Mouse (Mus musculus): Measurements from ENCODE around the gene Zcchc10. TPM values are rescaled to one million over a fixed set of nuclear protein-coding genes. Genes with fewer than 3 reads are reported as not detected.
"Not testable (repeated sequence)": the region's sequence is repeated elsewhere in the genome, so short reads cannot be mapped to it uniquely, and the experiment has no call there.

Gene Zcchc10
- polyA plus RNA-seq, 1 experiment from 2014 or later = 18.6 TPM

- peak; percentile 75 for DNase-seq (ENCODE audit: low spot score)
- Histone ChIP-seq H3K27ac (replicated peaks; ENCODE audit: low read depth, low read length) (peak overlapping the region; percentile 75), H3K9me3 (ENCODE audit: control insufficient read depth, low read length) (no peaks in the 10 kb centered on the region), H3K36me3 (ENCODE audit: control insufficient read depth, insufficient read depth, low read length) (no peaks in the 10 kb centered on the region), H3K4me3 (ENCODE audit: low read depth, low read length) (no peak overlapping the region), H3K27me3 (replicated peaks; ENCODE audit: control insufficient read depth, insufficient read depth, low read length) (no peaks in the 10 kb centered on the region), H3K4me2 (ENCODE audit: low read depth, low read length) (no peak overlapping the region), H3K4me1 (ENCODE audit: control insufficient read depth, insufficient read depth, low read length) (peaks cover 18% of the 10 kb centered on the region), H3K9ac (ENCODE audit: low read depth, low read length) (0 out of 2 replicates have a peak overlapping the region, but pooled peaks have one; percentile 39)
- peak; percentile 87 for ATAC-seq (ENCODE audit: low read depth)
These were observed 16.1 kb upstream of the Zcchc10 start for GRCm38 (mm10) chr11:53308251-53308864.

- Histone ChIP-seq H3K4me2 (ENCODE audit: low read depth, low read length) (no peak overlapping the region), H3K27me3 (replicated peaks; ENCODE audit: control insufficient read depth, insufficient read depth, low read length) (no peaks in the 10 kb centered on the region), H3K27ac (replicated peaks; ENCODE audit: low read depth, low read length) (peak overlapping the region; percentile 75), H3K4me3 (ENCODE audit: low read depth, low read length) (no peak overlapping the region), H3K9ac (ENCODE audit: low read depth, low read length) (0 out of 2 replicates have a peak overlapping the region, but pooled peaks have one; percentile 39), H3K9me3 (ENCODE audit: control insufficient read depth, low read length) (no peaks in the 10 kb centered on the region), H3K36me3 (ENCODE audit: control insufficient read depth, insufficient read depth, low read length) (no peaks in the 10 kb centered on the region), H3K4me1 (ENCODE audit: control insufficient read depth, insufficient read depth, low read length) (peaks cover 18% of the 10 kb centered on the region)
- WGBS = 15% methylated on average over 2 of the region's 2 CpGs
- peak; percentile 95 for DNase-seq (ENCODE audit: low spot score)
- peak; percentile 93 for ATAC-seq (ENCODE audit: low read depth)
These were observed 15.6 kb upstream of the Zcchc10 start for GRCm38 (mm10) chr11:53308884-53309310.

DNA sequence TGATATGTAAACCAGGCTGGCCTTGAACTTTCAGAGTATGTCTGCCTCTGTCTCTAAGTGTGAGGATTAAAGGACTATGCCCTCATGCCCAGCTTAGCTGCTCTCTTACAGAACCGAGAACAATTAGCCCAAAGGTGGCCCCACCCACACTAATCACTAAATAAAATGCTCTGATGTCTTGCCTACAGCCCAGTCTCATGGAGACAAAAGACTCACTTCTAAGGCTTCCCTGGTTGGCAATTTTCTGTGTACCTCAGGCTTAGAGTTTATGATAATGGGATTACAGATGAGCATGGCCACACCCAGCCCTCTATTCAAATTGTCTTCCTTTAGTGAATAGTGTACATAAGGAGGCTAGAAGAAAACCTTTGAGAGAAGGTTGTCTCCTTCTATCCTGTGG is 13.1 kb upstream of the Zcchc10 start:
- Histone ChIP-seq H3K9me3 (ENCODE audit: control insufficient read depth, low read length) (no peaks in the 10 kb centered on the region), H3K4me2 (ENCODE audit: low read depth, low read length) (no peak overlapping the region), H3K27ac (replicated peaks; ENCODE audit: low read depth, low read length) (no peak overlapping the region), H3K9ac (ENCODE audit: low read depth, low read length) (no peak overlapping the region), H3K4me3 (ENCODE audit: low read depth, low read length) (no peak overlapping the region), H3K27me3 (replicated peaks; ENCODE audit: control insufficient read depth, insufficient read depth, low read length) (no peaks in the 10 kb centered on the region), H3K36me3 (ENCODE audit: control insufficient read depth, insufficient read depth, low read length) (no peaks in the 10 kb centered on the region), H3K4me1 (ENCODE audit: control insufficient read depth, insufficient read depth, low read length) (peaks cover 18% of the 10 kb centered on the region)
- ATAC-seq (ENCODE audit: low read depth) = no peak
- no peak for DNase-seq (ENCODE audit: low spot score)
- 38% methylated on average over 1 of the region's 1 CpGs for WGBS

GRCm38 (mm10) chr11:53312823-53313222 is 11.7 kb upstream of the Zcchc10 start:
- DNase-seq (ENCODE audit: low spot score); H3K36me3 ChIP-seq (ENCODE audit: control insufficient read depth, insufficient read depth, low read length); H3K4me3 ChIP-seq (ENCODE audit: low read depth, low read length); H3K9ac ChIP-seq (ENCODE audit: low read depth, low read length); H3K27ac ChIP-seq (replicated peaks; ENCODE audit: low read depth, low read length); H3K4me2 ChIP-seq (ENCODE audit: low read depth, low read length); ATAC-seq (ENCODE audit: low read depth); H3K27me3 ChIP-seq (replicated peaks; ENCODE audit: control insufficient read depth, insufficient read depth, low read length); H3K9me3 ChIP-seq (ENCODE audit: control insufficient read depth, low read length): not testable (repeated sequence)
- peaks cover 12% of the 10 kb centered on the region for H3K4me1 ChIP-seq (ENCODE audit: control insufficient read depth, insufficient read depth, low read length)
- WGBS = 75% methylated on average over 1 of the region's 1 CpGs

- Histone ChIP-seq H3K9me3 (ENCODE audit: control insufficient read depth, low read length) (no peaks in the 10 kb centered on the region), H3K27ac (replicated peaks; ENCODE audit: low read depth, low read length) (no peak overlapping the region), H3K4me1 (ENCODE audit: control insufficient read depth, insufficient read depth, low read length) (no peaks in the 10 kb centered on the region), H3K4me2 (ENCODE audit: low read depth, low read length) (no peak overlapping the region), H3K27me3 (replicated peaks; ENCODE audit: control insufficient read depth, insufficient read depth, low read length) (no peaks in the 10 kb centered on the region), H3K4me3 (ENCODE audit: low read depth, low read length) (no peak overlapping the region), H3K36me3 (ENCODE audit: control insufficient read depth, insufficient read depth, low read length) (no peaks in the 10 kb centered on the region), H3K9ac (ENCODE audit: low read depth, low read length) (no peak overlapping the region)
- 28% methylated on average over 1 of the region's 1 CpGs for WGBS
- ATAC-seq (ENCODE audit: low read depth) = no peak
- DNase-seq (ENCODE audit: low spot score) = no peak
These were observed 9.7 kb upstream of the Zcchc10 start for GRCm38 (mm10) chr11:53314770-53315173.

- Histone ChIP-seq H3K27me3 (replicated peaks; ENCODE audit: control insufficient read depth, insufficient read depth, low read length) (no peaks in the 10 kb centered on the region), H3K4me2 (ENCODE audit: low read depth, low read length) (no peak overlapping the region), H3K9me3 (ENCODE audit: control insufficient read depth, low read length) (no peaks in the 10 kb centered on the region), H3K4me1 (ENCODE audit: control insufficient read depth, insufficient read depth, low read length) (no peaks in the 10 kb centered on the region), H3K27ac (replicated peaks; ENCODE audit: low read depth, low read length) (no peak overlapping the region), H3K9ac (ENCODE audit: low read depth, low read length) (no peak overlapping the region), H3K36me3 (ENCODE audit: control insufficient read depth, insufficient read depth, low read length) (no peaks in the 10 kb centered on the region), H3K4me3 (ENCODE audit: low read depth, low read length) (no peak overlapping the region)
- 40% methylated on average over 6 of the region's 6 CpGs for whole genome bisulfite sequencing
- ATAC-seq (ENCODE audit: low read depth) (no peak), DNase-seq (ENCODE audit: low spot score) (peak; percentile 48)
These were observed 7.5 kb upstream of the Zcchc10 start for GRCm38 (mm10) chr11:53316996-53317395.

- no peak for DNase-seq (ENCODE audit: low spot score)
These were observed 6.4 kb upstream of the Zcchc10 start for GRCm38 (mm10) chr11:53318041-53318440.

DNA sequence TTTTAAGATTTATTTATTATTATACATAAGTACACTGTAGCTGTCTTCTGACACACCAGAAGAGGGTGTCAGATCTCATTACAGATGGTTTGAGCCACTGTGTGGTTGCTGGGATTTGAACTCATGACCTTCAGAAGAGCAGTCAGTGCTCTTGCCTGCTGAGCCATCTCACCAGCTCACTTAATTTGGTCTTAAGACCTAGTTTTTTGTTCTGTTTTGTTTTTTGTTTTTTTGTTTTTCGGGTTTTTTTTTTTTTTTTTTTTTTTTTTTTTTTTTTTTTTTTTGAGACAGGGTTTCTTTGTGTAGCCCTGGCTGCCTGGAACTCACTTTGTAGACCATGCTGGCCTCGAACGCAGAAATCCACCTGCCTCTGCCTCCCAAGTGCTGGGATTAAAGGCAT is 5.9 kb upstream of the Zcchc10 start:
- WGBS = 91% methylated on average over 3 of the region's 3 CpGs
- ATAC-seq (ENCODE audit: low read depth); H3K36me3 ChIP-seq (ENCODE audit: control insufficient read depth, insufficient read depth, low read length); H3K27ac ChIP-seq (replicated peaks; ENCODE audit: low read depth, low read length); H3K4me1 ChIP-seq (ENCODE audit: control insufficient read depth, insufficient read depth, low read length); H3K9ac ChIP-seq (ENCODE audit: low read depth, low read length); H3K27me3 ChIP-seq (replicated peaks; ENCODE audit: control insufficient read depth, insufficient read depth, low read length); DNase-seq (ENCODE audit: low spot score); H3K4me3 ChIP-seq (ENCODE audit: low read depth, low read length); H3K9me3 ChIP-seq (ENCODE audit: control insufficient read depth, low read length); H3K4me2 ChIP-seq (ENCODE audit: low read depth, low read length): not testable (repeated sequence)

More at GRCm38 (mm10) chr11:53318041-53318440, 6.4 kb upstream of the Zcchc10 start:
- no peak overlapping the region for H3K9ac ChIP-seq (ENCODE audit: low read depth, low read length)
- no peaks in the 10 kb centered on the region for H3K9me3 ChIP-seq (ENCODE audit: control insufficient read depth, low read length)
- no peaks in the 10 kb centered on the region for H3K27me3 ChIP-seq (replicated peaks; ENCODE audit: control insufficient read depth, insufficient read depth, low read length)
- no peak for ATAC-seq (ENCODE audit: low read depth)
- WGBS = 65% methylated on average over 7 of the region's 7 CpGs
- H3K4me1 ChIP-seq (ENCODE audit: control insufficient read depth, insufficient read depth, low read length) = no peaks in the 10 kb centered on the region
- H3K27ac ChIP-seq (replicated peaks; ENCODE audit: low read depth, low read length) = no peak overlapping the region
- H3K4me2 ChIP-seq (ENCODE audit: low read depth, low read length) = no peak overlapping the region
- H3K4me3 ChIP-seq (ENCODE audit: low read depth, low read length) = no peak overlapping the region
- H3K36me3 ChIP-seq (ENCODE audit: control insufficient read depth, insufficient read depth, low read length) = no peaks in the 10 kb centered on the region

GRCm38 (mm10) chr11:53319867-53320266 is 4.6 kb upstream of the Zcchc10 start:
- H3K27me3 ChIP-seq (replicated peaks; ENCODE audit: control insufficient read depth, insufficient read depth, low read length); DNase-seq (ENCODE audit: low spot score); H3K36me3 ChIP-seq (ENCODE audit: control insufficient read depth, insufficient read depth, low read length); H3K4me1 ChIP-seq (ENCODE audit: control insufficient read depth, insufficient read depth, low read length); ATAC-seq (ENCODE audit: low read depth); H3K9me3 ChIP-seq (ENCODE audit: control insufficient read depth, low read length); H3K9ac ChIP-seq (ENCODE audit: low read depth, low read length); H3K27ac ChIP-seq (replicated peaks; ENCODE audit: low read depth, low read length); H3K4me2 ChIP-seq (ENCODE audit: low read depth, low read length); H3K4me3 ChIP-seq (ENCODE audit: low read depth, low read length): not testable (repeated sequence)
- WGBS = 93% methylated on average over 13 of the region's 13 CpGs
